Mouse (Mus musculus) lung, postnatal 25 days (tissue): ENCODE data around the gene Anapc1.
A peak's percentile ranks its signal among the peaks of the same experiment; 100 is the strongest.
"Not testable (repeated sequence)": the region's sequence is repeated elsewhere in the genome, so short reads cannot be mapped to it uniquely, and the experiment has no call there.

Experiments used
- DNase-seq: peaks from one replicate; pipeline ENCODE4 v3.0.0; 2022; ENCODE audit warnings: low spot score

Anapc1 gene

DNA sequence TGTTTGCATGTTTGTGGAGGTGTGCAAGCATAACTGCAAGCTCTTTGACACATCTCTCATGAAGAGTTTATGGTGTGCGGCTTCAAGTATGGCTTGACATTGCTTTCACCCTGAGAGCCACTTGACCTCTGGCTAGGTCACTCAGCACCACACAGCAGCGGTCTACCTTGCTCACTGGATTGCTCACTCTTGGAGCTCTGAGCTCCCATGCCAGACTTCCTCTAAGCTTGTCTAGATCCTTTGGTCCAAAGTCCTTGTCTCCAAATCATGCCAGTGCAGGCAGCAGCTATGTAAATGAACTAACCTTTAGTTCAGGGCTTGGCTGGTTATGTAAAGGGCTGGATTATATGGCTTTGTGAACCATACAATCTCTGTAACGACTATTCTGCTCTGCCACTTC, 9.2 kb upstream of the Anapc1 start:
- no peak for DNase-seq

DNA sequence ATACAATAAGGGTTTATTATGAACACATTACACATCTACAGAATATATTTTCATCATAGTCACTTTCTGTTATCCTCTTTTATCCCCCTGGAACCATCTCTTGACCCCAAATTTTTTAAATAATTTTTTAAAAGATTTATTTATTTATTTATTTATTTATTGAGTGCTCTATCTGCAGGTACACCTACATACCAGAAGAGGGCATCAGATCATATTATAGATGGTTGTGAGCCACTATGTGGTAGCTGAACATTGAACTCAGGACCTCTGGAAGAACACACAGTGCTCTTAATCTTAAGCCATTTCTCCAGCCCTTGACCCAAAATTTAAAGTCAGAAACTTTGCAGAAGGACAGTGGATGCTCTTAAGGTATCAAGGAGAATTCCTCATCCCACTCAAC, 7.4 kb upstream of the Anapc1 start:
- no peak for DNase-seq

DNA sequence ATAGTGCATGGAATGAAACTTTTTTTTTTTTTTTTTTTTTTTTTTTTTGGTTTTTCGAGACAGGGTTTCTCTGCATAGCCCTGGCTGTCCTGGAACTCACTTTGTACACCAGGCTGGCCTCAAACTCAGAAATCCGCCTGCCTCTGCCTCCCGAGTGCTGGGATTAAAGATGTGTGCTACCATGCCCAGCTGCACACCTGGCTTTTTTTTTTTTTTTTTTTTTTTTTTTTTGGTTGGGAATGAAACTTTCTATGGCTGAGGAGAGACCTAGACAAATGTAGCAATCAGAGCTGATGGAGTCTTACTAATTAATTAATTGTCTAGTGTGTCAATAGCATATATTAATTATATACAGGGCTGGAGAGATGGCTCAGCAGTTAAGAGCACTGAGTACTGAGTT, 6.6 kb upstream of the Anapc1 start:
- DNase-seq: not testable (repeated sequence)

DNA sequence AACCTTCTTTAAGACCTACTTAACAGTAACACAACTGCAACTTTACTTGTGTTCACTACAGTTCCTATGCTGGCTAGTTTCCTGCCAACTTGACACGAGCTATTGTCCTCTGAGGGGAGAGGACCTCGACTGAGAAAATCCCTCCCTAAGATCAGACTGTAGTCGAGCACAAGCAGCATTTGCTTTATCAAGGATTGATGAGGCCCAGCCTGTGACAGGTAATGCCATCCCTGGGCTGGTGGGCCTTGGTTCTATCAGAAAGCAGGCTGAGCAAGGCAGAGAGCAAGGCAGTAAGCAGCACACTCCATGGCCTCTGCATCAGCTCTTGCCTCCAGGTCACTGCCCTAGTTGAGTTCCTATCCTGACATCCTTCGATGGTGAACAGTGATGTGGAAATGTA, 6.0 kb upstream of the Anapc1 start:
- DNase-seq: no peak

DNA sequence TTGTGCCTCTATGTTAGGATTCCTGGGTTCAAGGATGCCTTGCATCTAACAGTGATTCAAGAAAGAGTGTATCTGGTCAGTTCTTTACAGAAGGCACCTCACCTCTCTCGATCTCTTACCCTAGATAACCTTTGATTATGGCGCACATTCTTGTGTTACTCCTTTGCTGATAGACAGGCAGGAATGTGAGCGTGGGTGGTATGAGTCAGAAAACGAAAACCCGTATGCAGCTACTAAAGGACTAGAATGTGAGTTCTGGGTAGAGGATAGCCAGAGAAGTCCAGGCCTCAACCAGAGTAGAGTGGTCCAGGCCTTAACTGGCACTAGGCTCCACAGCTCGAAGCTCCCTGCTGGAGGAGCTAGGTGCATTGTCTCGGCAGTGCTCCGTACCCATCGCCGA, 5.6 kb upstream of the Anapc1 start:
- no peak for DNase-seq

DNA sequence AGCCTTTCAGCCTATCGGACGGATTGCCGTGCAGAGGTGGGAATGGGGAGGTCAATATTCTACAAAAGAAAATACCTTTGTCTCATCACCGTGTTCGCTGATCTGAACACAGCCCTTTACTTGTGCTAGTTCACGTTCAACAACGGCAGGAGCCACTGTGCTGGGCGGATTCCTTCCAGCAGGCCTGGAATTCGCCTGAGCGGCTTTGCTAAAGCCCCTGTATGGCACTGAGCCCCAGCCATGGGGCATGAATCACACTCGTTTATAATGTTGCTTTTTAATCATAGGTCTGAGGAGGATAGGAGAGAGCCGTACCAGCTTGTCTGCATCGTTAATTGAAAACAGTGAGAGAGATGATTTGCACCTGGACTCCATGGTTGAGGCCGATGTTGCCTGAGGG, 5.1 kb upstream of the Anapc1 start:
- no peak for DNase-seq

DNA sequence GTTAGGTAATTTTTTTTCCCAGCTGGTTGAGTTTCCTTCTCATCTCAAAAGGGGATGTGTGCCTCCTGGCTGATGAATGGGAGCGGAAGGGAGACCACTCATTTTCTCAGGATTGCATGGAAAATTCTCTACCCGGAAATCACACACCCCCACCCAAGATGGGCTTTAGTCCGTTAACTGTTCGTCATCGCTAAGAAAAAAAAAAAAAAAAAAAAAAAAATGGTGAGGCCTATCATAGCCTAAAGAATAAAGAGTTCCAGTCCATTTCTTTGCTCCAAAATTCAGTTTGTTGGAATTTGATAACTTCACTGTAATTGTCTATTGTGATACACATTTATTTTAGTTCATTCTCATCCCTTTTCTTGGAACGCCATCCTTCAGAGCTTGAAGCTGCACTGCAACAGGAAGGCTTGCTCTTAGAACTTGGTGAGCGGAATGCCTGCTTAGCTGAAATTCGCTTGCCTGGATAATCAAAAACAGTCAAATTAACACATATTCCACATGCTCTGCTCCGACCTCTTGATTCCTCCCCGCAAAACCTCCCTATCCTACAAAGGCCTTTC, 448 bp upstream of the Anapc1 start:
- DNase-seq: no peak

DNA sequence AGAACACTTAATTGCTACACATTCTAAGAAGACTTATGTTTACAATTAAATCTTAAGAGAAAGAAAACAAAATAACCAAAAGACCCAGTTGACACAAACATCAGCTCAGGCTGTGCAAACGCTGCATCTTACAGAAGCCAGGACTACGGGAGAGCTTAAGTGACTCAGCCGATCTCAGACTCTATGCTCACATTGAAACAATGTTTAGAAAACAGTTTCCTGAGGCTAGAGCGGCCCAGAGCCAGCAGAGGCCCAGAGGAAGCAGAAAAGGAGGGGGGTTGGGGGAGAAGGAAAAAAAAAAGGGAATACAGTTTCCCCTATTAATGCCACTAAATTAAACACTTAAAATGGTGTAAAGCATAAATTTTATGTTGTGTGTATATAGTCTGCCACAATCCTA, 6.5 kb downstream of the Anapc1 start:
- DNase-seq: peak; percentile 40

DNA sequence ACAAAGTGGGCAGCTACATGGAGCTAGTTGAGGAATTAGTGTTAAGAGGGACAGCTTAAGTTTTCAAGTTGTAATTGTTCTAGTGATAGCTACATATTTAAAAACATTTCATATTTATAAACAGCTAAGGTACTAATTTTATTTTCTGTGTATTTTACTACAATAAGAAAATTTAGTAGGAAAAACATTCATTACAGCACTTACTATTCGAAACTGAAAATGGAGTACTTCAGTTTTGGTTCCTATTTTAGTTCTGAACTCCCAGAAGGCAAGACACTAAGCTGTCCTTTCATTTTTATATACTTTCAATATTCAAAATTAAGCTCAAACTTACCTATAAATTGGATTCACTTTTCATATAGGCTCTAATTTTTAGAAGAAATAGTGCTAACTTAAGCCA, 66.6 kb downstream of the Anapc1 start:
- DNase-seq: no peak

DNA sequence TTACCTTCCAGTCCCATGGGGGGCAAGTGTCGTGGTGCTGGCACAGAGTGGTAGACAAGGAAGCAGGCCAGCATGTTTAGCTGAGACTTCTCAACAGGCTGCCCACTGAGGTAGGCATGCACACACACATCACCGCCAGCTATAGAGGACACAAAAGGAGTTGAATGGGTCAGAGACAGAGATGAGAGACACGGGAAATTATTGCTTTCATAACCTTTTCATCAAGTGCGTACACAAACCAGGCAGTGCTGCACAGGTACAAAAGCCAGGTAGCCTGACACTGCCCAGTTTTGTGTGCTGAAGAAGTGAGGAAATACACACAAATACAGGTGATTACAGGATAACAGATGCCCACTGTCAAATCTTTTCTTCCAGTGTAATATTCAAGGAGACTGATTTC, 71.8 kb downstream of the Anapc1 start:
- DNase-seq: no peak

DNA sequence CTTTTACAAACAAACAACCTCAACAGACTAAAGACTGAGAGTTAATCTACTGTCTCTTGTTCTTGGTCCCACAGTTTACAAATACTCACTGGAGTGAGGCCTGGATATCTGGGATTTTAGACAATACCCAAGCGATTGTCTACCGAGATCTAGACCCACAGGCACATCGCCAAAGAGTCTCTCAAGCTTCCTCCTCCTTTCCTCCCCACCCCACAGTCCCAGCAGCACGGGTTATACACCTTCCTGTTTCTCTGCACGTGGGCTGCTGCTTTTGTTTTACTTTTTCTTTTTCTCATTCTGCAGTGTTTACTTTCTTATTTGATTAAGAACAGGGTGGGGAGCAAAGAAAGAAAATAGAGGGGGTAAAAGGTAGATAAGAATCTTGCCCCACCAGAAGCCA, 73.8 kb downstream of the Anapc1 start:
- peak; percentile 39 for DNase-seq

DNA sequence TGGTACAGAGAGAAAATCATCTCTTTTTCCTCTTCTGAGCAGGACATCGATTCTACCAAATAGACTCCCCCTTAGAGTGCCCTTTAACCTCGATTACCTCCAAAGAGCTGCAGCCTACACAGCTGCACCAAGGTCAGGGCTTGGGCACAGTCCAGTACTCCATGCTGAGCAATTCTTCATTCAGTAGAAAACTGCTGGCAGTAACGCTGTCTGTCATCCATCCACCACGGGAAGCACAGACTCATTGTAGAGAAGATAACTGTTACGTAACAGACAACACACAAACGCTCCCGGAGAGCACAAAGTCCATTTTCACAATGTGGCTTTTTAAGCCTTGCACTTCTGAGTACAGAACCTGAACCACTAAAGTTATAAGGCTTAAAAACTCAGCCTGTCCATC, 74.9 kb downstream of the Anapc1 start:
- DNase-seq: no peak

DNA sequence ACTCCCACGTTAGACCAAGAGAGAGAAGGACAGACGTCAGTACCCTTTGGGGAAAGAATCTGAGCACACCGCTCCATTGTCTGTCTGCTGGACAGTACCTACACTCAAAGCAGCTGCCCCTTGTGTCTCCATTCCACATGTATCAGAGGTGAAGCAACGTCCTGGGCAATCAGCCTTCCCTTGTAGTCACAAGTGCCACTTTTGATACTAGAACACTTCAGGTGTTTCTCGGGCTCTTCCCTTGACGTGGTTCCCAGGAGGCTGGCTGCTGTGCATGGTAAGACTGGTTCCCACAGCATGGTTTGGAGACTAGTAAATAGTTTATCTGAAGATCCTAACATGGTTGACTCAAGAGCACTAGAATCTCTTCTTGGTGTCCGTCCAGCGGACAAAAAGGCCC, 76.0 kb downstream of the Anapc1 start:
- peak; percentile 23 for DNase-seq

DNA sequence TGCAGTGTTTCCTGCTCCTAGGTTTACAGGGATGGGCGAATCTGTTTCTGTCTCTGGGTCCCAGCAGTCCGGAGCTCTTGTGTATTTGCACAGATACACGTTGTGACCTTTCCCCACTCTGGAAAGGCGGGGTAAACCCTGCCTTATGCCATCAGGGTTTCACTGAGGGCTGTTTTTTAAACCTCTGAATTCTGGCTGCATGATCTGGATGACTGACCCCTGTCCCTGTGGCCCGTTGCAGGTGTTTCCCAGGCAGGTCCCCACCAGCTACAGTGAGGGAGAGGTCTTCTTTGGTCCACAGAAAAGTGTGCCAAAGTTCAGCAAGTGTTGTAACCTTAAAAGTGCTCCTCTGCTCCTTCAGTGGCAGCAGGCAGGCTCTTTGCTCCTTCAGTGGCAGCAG, 77.9 kb downstream of the Anapc1 start:
- no peak for DNase-seq

DNA sequence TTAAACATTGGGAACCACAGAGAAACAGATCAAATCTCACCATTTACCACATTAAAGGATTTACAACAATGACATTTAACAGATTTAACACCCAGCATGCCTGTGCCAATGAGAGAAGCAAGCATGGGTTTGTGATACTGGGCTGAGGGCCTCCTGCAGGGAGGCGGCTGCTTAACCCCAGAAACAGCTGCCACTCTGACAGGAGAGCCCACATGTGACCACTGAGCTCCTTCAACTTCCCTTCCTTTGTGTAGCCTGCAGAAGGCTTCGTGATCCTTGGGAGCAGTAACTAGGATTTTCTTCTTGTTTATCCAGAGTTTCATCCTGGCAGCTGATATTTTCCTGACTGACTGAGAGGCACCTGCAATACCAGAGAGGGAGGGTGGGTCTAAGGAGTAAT, 85.7 kb downstream of the Anapc1 start:
- DNase-seq: no peak

DNA sequence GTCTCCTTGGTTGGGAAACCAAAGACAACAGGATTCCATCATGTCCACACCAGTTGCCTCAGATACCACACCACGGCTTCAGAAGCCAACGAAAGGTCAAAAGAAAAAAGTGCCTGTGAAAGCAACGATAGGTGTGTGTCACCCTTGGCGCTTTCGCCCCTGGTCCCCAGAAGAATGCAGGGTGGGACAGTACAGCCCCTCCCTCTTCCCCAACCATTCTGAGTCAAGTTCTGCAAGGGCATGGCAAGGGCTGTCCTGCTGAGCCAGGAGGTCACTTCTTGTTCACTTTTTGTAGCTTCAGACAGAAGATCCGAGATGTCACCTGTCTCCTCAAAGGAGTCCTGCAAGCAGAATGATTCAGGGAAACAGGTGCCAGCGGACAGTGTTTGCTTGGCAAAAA, 94.9 kb downstream of the Anapc1 start:
- DNase-seq: no peak

DNA sequence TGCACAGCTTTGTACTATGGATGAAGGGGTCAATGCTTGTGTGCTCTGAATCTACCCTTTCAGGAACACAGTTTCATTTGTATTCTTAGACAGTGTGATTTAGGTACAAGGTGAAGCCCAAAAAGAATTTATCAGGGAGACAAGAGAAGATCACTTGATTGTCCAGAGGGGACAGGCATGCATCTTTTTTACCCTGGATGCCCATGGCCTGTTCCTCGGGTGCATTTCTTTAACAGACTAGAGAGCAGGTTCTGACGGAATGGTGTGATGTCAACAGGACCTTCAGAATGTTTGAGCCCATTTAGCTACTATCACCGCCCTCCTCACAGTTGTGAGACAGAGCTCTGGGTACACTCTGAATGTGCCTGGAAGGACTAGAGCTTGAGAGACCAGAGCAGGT, 96.3 kb downstream of the Anapc1 start, which contains the start of gene Spdye4c:
Gene Spdye4c (plus strand): TSS at position 301 of the 400 bp plus-strand sequence.
- DNase-seq: no peak

DNA sequence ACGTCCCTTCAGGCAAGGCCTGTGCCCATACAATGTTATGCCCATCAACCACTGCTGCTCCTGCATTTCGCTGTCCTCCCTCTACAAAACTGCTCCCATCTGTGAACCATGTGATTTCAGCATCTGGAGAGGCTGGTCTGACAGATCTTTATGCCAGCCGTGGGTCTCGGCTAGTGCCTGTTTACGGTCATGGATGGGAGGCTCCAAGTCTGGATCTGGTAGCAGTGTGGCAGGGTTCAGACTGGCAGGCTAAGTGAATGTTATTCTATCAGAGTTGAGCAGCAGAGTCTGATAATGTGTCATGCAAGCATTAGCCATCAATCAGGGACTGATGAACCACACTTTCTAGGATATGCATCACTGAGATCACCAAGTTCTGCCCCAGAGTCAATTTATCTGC, 104.3 kb downstream of the Anapc1 start:
- no peak for DNase-seq

DNA sequence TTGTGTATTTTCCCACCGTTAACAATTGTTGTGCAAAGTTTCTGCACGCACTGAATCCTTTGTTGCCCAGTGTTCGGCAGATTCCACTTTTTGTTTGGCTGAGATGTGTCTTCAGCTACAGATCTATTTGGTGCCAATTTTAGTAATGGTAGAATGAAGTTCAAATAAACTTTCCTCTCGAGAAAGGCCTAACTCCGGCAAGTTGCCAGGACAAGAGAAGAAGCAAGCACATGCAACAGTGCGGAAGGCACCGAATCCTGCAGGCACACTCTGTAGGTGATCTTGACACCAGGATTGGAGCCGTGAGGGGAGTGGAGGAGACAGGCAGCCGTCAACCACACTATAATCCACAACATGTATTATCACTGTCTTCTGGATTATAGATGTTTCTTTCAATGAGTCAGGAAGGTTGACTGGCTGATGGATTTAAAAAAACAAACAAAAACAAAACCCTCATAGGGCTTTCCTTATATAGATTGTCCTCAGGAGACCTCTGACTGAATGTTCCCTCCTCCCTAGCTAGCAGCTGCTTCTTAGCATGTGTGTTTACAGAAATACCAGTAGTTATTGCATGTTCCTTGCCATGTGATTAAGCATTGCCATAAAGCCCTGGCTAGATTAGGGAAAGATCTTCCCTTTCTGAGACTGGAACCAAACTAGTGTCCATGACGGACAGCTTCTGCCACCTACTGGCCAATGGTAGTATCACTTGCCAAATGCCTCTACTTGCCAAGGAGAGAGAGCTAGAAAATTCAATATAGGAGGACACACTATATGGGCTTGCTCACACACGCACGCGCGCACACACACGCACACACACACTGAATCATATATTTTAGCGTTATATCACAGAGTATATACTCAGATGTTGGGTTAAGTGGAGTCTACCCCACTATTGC, 114.2 kb downstream of the Anapc1 start:
- DNase-seq: peak; percentile 86

DNA sequence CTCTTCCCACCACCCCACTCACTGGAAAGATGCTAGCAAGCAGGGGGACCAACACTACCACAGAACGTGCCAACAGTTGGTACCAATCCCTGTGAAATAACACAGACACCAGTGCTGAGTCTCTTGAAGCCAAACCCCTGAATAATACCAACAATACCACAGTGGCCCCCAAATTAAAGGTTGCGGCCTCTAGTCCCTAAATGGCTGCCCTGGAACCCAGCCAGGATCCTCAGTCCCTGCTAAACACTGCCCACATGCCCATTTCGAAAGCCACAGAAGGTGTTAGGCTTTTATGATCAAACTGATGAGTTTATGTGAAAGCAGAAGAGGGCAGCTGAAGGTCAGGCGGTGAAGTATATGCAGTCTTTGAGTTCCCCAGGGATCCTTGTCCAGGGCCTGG, 116.2 kb downstream of the Anapc1 start:
- DNase-seq: no peak

DNA sequence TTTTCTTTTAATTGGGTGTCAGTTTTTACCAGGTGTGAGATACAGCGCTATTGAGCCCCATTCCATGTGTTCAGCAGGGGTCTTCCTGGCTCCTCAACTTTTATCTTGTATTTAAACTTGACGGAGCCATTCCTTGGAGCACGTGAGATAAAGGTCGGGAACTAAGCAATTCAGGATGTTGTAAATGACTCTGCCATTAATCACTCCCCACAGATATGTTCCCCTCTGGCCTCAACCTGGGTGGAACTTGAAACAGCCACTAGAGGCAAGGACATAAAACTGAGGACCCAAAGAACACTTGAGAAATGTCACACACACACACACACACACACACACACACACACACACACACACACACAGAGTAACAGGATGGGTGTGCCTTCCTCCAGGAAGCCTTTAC, 118.7 kb downstream of the Anapc1 start:
- DNase-seq: no peak

DNA sequence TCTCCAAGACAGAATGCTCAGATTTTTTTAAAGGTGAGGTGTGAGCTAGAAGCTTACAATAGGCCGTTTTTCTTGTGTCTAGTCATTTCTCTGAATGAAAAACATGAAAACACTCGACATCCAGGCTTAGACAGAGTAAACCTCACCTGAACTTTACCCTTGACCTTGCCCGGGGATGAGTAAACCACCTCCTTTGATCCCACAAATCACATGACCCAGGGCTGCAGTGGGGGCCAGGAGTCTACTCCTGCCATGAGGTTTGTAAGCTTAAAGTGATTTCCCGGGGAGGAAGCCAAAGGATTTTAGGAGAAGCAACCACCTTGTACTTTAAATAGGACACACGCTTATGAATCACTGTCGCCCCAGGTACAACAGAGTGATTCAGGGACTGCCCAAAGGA, 119.2 kb downstream of the Anapc1 start:
- DNase-seq: no peak

DNA sequence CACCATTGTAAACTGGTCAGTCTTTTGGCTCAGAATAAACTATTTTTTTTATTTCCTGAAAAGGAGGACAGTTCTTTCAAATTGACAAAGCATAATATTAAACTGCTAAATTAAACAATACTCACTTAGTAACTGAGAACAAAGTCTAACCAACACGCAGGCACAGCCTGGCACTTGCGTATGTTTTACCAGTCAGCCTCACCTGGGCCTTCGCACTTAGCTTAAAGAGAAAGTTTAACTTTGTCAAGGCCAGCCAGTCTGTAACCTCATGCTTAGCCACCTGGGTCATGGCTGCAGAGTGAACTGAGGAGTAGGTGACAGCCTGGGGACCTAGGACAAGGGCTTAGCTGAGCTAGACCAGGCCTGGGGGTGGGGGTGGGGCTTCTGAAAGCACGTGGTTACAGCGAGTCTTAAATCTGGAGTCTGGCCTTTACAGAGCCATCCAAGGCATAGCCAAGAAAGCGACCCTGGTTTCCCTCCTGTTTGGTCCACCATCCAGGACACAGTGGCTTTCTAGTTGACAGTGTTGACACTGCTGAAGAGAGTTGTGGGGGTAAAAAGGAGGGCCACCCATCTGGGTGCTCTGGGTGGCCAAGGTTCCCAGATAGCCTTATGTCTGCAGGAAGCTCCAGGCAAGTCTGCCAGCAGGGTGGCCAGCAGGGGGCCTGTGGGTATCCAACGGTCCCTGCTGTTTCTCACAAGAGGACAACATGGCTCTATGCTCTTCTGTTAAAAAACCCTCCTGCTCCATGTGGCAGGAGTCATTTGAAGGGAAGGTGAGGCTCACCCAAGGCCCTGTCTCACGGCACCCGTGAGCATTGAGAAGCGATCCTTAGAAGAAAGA, 120.7 kb downstream of the Anapc1 start:
- no peak for DNase-seq
